Mouse (Mus musculus) lung, postnatal 14 days (tissue): Measurements from ENCODE around the gene Olfr461.
"Not testable (repeated sequence)": the region's sequence is repeated elsewhere in the genome, so short reads cannot be mapped to it uniquely, and the experiment has no call there.

Experiments used
- DNase-seq: peaks from one replicate; pipeline ENCODE4 v3.0.0; 2021

The Olfr461 gene

DNA sequence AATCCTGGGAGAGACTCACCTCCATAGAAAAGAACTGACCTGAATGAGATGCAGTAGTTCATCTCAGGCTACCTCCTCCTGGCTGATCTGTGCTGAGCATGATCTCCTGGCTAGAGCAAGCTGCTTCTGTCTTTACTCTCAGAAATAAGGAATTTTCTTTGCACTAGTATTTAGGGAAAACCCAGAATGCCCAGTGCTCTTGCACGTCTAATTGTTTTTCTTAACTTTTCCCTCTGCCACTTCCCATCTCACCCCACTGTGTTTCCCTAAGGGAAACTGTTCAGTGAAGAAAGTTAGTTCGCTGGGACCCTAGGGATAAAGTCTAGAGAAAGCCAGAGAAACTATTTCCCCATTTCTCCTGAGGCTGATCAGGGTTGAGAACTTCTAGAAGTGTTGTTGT, at the start of gene Olfr461:
Olfr461 (minus strand) TSS at position 101 of the 400 bp plus-strand sequence.
- DNase-seq: no peak

DNA sequence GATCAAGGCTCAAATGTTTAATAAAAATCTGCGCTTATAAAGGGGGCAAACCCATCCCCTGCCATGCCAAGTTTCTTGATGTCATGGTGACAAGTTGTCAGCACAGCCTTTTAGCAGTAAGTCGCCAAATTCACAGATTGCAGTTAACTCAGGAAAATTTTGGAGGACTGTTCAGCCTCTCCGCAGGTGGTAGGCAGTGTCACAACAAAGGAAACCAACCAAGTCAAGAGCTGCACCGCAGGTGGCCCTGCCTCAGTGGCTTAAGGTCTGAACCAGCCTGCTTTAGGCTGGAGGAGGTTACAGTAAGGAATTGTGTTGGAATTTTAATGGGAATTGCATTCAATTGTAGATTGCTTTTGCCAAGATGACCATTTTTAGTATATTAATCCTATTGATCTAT, 43.7 kb upstream of the Olfr461 start:
- DNase-seq: not testable (repeated sequence)

DNA sequence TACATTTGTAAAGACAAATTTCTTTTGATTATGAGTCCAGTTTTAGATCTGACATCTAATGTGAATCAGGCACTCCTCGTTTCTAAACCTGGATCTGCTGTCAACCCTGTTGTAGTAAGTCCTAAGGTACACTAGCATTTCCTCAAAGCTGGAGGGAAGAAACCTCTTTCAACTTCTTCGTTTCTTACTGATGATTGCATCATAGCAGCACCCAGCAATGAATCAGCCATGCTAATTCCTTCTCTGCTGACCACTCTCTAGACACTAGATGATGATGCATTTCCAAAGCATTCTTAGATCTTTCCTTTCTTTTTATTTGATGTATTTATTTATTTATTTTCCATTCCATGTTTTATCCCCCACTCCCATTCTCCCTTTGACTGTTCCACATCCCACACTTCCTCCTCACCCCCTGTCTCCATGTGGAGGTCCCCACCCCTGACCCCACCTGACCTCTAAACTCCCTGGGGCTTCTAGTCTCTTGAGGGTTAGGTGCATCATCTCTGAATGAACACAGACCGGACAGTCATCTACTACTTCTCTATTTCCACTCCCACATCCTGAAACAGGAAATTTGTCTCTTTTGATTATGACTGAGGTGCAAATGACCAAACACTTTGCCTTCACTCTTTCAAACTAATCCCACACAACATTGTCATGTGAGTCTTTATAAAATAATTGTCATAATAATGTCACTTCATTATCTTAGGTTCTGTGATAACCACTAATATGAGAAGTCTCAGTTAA, 40.1 kb upstream of the Olfr461 start:
- no peak for DNase-seq

DNA sequence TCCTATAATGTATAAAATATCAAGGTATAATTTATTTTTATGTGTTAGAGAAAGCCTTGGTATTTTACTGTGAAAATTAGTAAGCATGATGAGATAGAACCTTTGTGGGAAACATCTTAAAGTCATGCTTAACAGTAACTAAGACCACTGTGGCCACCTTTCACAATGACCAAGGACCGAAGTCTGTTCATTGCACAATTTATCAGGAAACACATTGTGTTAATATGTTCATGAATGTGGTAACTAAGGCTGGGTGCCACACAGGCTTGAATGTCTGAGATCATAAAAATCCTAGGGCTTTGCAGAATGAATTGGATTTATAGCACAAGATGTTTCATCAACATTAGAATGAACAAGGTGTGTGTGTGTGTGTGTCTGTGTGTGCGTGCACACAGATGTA, 33.5 kb upstream of the Olfr461 start:
- no peak for DNase-seq

DNA sequence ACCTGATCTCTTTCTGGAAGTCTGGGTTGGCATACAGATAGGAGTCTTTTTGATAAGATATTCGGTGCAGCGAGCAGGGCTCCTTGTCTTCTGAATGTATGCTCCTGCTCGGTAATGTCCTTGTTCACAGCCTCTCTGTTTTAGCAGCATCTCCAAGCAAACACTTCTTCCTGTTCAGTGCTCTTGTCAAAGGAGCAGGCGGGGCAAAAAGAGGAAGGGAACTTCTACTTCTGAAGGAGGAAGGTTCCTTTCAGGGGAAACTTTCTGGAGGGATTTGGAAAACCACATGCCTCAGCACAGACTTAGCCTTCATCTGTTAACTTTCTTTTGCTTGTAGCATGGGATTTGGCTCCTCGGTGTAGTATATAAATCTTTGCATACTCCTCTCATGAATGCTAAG, 30.8 kb upstream of the Olfr461 start, which contains the start of gene Clec5a:
Clec5a (minus strand) TSS at position 177 of the 400 bp plus-strand sequence.
- DNase-seq: no peak

DNA sequence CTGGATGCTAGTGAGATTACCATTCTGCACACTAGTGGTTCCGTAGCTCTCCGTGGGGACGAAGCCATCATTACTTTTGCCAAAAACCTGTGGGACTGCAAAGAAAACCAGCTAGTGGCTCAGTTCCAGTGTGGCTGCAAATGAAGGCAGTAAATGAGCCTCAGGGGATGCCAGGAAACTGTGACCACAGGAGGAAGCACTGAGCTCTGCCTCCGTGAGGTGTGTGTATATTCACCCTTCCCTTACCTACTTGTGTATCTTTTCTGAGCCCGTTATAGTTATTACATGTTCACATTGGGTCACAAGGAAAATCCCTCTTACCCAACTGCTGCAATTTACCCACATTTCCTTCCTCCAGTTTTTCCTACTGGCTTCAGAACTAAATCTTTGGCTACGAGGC, 29.5 kb upstream of the Olfr461 start:
- DNase-seq: no peak

DNA sequence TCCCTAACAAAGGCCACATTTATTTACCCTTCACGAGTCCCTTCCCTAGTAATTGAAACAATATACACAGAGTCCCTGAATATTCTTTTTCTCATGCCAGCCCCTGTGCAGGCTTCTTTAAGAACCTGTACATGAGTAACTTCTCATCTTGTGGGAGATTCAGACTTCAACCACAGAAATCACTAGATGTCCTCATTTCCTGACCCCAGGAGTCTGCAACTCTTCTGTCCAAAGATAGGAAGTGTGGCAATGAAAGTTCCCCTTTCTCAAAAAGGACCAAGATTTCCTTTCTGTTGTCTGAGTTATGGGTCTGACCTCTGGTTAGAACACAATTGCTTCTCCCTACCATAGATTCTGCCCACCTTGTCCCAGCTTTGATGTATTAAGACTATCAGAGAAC, 21.5 kb upstream of the Olfr461 start:
- no peak for DNase-seq

DNA sequence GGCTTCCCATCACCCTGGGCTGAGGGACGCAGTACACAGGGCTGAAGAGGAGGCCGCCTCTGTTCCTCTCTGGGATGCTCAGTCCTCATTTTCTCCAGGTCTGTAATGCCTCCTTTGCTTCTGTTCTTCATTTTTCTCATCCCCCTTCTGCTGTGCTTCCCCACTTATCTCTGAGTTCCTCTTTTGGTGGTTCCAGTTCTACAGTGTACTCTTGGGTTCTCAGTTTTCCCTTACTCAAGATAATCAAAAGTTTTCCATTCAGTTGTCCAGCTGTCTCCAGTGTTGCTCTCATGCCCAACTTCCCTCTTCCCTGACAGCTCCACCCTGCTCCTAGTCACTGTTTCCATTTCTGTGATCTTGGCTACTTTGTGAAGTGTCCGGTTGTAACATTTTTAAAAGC, 18.8 kb upstream of the Olfr461 start:
- DNase-seq: no peak

DNA sequence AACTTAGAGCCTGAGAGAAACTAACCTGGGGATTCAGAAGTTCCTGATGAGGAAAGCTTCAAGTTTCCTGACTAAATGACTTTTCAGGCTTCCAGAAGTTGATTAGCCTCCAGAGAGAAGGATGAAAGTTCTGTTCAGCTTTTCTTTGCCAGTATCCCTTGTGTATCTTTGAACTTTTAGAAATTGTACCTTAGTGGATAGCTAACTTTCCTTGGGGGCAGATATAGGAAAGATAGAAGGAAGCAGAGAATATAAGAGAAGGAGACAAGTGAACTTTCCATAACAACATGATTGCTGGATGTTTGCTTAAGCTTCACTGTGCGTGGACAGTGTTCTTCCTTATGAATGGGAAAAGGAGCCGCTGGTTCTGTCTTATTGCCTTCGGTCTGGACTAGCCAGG, 14.3 kb upstream of the Olfr461 start, which contains the start of gene Olfr460:
Olfr460 (plus strand) TSS at position 301 of the 400 bp plus-strand sequence.
- no peak for DNase-seq

DNA sequence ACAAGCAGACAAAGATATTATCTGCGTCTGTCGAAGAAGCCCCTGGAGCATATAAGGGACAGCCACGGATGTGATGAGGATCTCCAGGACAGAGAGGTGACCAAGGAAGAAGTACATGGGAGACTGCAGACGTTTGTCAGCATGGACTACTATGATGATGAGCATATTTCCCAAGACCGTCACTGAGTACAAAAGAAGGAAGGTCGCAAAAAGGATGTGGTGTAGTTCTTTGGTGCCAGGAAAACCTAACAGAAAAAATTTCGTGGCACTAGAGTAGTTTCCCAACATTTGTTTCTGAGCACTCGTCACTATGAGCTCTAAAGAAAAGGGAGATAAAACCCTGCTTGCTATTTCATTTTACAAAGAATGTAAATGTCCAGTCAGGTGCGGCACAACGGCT, 10.2 kb downstream of the Olfr461 start:
- DNase-seq: no peak

DNA sequence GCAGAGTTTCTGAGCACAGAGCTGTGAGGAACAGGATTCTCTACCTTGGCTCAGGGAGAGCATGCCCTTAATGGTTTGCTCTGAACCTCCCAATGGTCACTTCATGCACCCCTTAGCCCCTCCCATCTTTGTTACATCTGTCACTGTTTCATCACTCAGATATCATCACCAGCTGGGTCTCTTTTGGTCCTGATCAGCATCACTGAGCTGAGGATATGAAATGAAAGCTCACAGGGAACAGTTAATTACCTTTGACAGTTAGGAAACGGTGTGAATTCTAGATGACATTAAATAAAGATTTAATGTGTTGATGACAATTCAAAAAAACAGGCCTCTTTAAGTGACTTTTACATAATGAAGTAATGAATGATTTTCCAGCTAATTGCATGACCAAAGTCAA, 35.4 kb downstream of the Olfr461 start, which contains the start of gene Prss37:
Prss37 (minus strand) TSS at position 101 of the 400 bp plus-strand sequence.
- no peak for DNase-seq

DNA sequence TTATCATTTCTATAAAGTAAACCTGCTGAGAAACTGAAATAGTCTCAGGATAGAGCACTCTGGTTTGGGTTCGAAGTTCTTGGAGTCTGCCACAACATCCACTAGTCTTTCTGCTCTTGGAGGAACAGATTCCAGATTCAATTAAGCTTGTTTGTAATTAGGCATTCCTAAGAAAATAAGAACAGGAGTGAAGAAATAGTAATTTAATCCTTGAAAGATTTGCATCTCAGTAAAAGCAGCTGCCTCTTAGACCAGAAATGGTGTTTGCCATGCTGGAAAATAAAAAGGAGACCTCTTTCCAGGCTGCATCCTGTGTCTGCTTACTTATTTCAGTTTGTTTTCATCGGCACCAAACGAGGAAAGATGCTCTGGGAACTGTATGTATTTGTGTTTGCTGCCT, 61.6 kb downstream of the Olfr461 start, which contains the start of gene Tas2r108:
Tas2r108 (plus strand) TSS at position 301 of the 400 bp plus-strand sequence.
- DNase-seq: no peak
